Mouse (Mus musculus) bone marrow macrophage, adult 2 months (primary cell): ENCODE results near the gene Adgrv1. TPM values are rescaled to one million over a fixed set of nuclear protein-coding genes. Genes with fewer than 3 reads are reported as not detected.

Experiments
- H3K27ac ChIP-seq: 2 replicates; pipeline ENCODE4 v1.5.1; 2012; ENCODE audit warnings: low read depth, low read length; ENCODE audit not compliant: insufficient read depth
- H3K4me1 ChIP-seq: 2 replicates; pipeline ENCODE4 v1.6.1; 2012; ENCODE audit warnings: low read length; ENCODE audit not compliant: control insufficient read depth, insufficient read depth
- H3K4me3 ChIP-seq: 2 replicates; pipeline ENCODE4 v1.5.1; 2012; ENCODE audit warnings: mild to moderate bottlenecking, low read length, moderate library complexity; ENCODE audit not compliant: insufficient read depth
- CTCF ChIP-seq: IDR thresholded peaks from 2 replicates; pipeline ENCODE4 v1.5.1; 2012; ENCODE audit warnings: low read depth, mild to moderate bottlenecking, low read length, moderate library complexity
- POLR2A ChIP-seq: IDR thresholded peaks from 2 replicates; pipeline ENCODE4 v1.6.1; 2012; ENCODE audit warnings: mild to moderate bottlenecking, low read depth, low read length, borderline replicate concordance
- polyA plus RNA-seq: library from polyadenylated mRNA; stranded (reverse); fragments of >200 nt; gene quantifications from 2 replicates; pipeline ENCODE4 v1.2.4, GENCODE M21; 2012; ENCODE audit not compliant: missing spikeins, insufficient read depth, insufficient read length

The Adgrv1 gene
- polyA plus RNA-seq, 1 experiment, result 0.58 TPM

DNA sequence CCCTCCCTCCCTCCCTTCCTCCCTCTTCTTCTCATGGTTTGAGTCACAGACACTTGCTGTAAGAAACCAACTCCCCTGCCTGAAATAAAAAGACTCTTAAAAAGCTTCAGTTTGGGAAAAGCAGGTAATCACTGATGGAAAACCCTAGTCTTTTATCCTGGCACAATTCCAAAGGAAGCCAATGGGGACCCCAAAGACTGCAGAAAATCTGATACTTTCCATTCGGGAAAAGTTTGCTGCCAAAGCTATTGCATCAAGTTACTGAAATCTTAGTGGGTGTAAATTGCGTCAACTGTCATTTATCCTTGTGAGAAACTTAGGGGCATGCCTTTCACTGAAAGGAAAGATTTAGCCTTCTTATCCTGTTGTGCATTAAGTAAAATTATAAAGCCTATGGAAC is 398.9 kb downstream of the Adgrv1 start:
- Histone ChIP-seq H3K4me3 (no peak overlapping the region), H3K4me1 (peaks cover 35% of the 10 kb centered on the region), H3K27ac (no peak overlapping the region)
- no peak for TF ChIP-seq CTCF
- TF ChIP-seq POLR2A, result no peak

- Histone ChIP-seq H3K4me3 (no peak overlapping the region), H3K4me1 (peaks cover 31% of the 10 kb centered on the region), H3K27ac (peak overlapping the region; percentile 36)
- no peak for TF ChIP-seq CTCF
- TF ChIP-seq POLR2A, result no peak
Observed at GRCm38 (mm10) chr13:81232839-81233238, 400.1 kb downstream of the Adgrv1 start.

DNA sequence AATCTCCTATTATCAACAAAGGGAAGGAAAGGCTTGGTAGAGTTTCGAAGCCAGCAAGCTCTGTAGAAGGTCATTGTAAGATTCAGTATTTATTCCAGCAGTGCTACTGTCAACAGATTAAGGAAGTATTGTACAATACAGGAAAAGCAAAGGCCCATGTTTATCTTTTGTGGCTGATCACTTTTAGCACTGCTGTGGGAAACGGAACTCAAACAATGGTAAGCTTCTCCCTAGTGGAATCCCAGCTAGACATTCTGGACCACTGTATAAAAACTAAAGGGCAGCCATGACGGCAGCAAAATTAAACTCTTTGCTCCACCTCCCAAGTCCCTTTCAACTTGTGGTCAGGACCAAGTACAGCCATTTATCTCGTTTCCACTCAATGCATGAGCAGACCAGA is 402.8 kb downstream of the Adgrv1 start:
- no peak overlapping the region for H3K4me3 ChIP-seq
- peaks cover 39% of the 10 kb centered on the region for H3K4me1 ChIP-seq
- H3K27ac ChIP-seq, result peak overlapping the region; percentile 72
- TF ChIP-seq CTCF (no peak), POLR2A (no peak)

DNA sequence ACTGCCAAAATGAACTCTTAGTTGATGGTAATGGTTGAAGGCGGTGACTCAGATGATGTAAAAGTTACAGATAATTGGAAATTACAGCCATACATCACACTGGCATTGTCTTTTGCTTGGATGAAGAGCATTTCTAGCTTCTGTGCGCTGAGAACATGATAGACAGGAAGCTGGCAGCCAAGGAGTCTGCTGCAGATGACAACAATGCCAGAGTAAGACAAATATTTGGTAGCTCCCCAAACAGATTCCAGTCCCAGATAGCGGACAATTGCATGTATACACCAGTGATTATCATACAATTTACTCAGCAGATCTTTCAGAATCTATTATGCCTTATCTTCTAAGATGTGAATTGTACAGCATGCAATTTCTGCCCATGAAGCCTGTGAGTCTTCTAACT is 409.2 kb downstream of the Adgrv1 start:
- peaks cover 21% of the 10 kb centered on the region for H3K4me1 ChIP-seq
- no peak overlapping the region for H3K4me3 ChIP-seq
- H3K27ac ChIP-seq, result no peak overlapping the region
- TF ChIP-seq POLR2A (no peak), CTCF (no peak)

DNA sequence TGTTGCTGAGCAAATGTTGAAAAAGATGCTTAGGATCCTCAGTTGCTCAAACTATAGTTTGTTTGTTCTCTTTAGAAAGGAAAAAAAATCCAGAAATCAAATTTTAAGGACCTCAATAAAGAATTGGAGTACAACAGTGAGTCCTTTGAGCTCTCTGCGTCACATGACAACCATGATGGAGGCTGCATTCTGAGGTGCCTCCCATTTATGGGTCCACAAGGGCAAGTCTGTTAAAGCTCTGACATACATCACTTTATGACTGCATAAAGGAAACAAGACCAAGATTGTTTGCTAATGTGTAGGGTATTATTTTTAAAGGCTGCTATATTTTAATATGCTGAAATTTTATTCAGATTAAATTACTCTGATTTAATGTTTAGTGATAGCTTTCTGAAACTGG is 410.6 kb downstream of the Adgrv1 start:
- H3K27ac ChIP-seq, result no peak overlapping the region
- no peak for TF ChIP-seq POLR2A
- TF ChIP-seq CTCF, result no peak

GRCm38 (mm10) chr13:81211436-81211835 is 421.5 kb downstream of the Adgrv1 start:
- H3K4me1 ChIP-seq, result peaks cover 9% of the 10 kb centered on the region
- no peak overlapping the region for H3K27ac ChIP-seq
- TF ChIP-seq POLR2A, result no peak
- no peak for TF ChIP-seq CTCF
- H3K4me3 ChIP-seq, result no peak overlapping the region

More for the DNA sequence above, 410.6 kb downstream of the Adgrv1 start:
- Histone ChIP-seq H3K4me1 (peaks cover 21% of the 10 kb centered on the region), H3K4me3 (no peak overlapping the region)

- Histone ChIP-seq H3K27ac (no peak overlapping the region), H3K4me3 (no peak overlapping the region), H3K4me1 (peaks cover 9% of the 10 kb centered on the region)
- TF ChIP-seq POLR2A (no peak), CTCF (no peak)
Observed at GRCm38 (mm10) chr13:81210516-81210915, 422.4 kb downstream of the Adgrv1 start.

DNA sequence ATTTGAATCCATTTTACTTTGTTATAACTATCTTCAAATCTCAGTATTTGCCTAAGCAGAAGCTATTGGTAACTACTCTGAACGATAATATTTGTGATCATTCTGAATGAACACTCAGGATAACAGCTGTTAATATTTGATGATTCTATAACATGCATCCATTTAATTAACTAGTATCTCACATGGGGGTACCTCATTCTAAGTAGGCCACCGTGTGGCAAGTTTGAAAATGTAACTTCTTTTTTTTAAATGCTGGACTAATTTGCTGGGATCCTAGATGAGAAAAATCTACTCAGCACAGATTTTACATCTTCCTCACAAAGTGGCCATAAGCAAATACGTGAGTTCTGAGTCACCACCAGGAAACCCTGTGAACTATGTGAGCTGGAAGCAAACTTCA is 423.1 kb downstream of the Adgrv1 start:
- no peak for TF ChIP-seq CTCF
- TF ChIP-seq POLR2A, result no peak
- Histone ChIP-seq H3K4me3 (no peak overlapping the region), H3K27ac (no peak overlapping the region), H3K4me1 (peaks cover 9% of the 10 kb centered on the region)

GRCm38 (mm10) chr13:81208106-81208613 is 424.8 kb downstream of the Adgrv1 start:
- peak overlapping the region; percentile 46 for H3K27ac ChIP-seq
- TF ChIP-seq CTCF (no peak), POLR2A (no peak)
- no peak overlapping the region for H3K4me3 ChIP-seq
- H3K4me1 ChIP-seq, result peaks cover 9% of the 10 kb centered on the region

DNA sequence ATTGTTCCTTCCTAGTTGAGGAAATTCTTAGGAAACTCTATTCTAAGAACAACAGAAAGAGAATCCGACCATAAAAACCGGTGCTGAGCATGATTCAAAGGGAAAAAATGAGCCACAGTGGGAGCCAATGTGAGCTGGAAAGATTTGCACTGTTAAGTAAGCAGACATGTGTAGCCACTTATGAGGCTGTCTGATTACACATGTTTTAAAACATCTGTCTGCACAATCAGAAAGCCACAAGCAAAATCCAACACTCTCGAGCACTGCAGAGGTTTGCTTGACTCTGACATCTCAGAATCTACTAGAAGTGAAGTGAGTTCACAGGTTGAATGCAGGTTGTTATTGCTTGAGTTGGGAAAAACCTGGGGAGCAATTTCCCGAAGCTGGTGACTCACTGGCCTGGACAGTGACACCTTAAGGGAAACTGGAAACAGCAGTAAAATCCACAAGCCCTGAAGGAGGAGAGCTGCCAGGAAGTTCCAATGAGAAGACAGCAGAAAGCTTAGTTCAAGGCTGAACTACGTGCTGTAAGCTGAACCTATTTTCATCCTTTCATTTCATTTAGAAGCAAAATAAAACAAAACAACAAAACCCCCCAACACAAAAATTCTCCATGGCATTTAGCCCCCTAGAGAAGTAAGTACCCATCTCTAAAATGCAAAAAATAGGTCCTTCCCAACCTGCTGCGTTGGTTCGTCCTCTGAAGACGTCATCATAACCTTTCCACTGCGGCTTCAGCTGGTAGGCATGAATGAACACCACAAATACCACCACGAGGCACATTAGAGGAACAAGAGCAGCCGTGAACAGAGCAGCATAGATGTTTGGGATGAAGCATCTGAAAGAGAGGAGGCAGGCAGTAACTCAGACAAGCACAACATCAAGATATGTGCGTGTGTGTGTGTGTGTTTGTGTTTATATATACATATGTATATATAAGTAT is 450.7 kb downstream of the Adgrv1 start:
- Histone ChIP-seq H3K4me3 (no peak overlapping the region), H3K4me1 (peaks cover 7% of the 10 kb centered on the region), H3K27ac (no peak overlapping the region)
- no peak for TF ChIP-seq CTCF
- TF ChIP-seq POLR2A, result no peak
